Mouse (Mus musculus) frontal cortex, postnatal 36 days (tissue): Measurements from ENCODE around the gene Arhgef15.

Experiments used
- DNase-seq, 2 experiments: peaks; one replicate each; pipeline ENCODE4 v3.0.0; 2022; ENCODE audit warnings: low spot score in 2 of 2

Arhgef15 gene

GRCm38 (mm10) chr11:68893911-68894464, 63.3 kb downstream of the Arhgef15 start:
- DNase-seq, result no peak
